Mouse (Mus musculus) cerebellum, adult 11-12 months (tissue): Measurements from ENCODE around the gene Ppfia1.

Experiments
- DNase-seq: peaks from one replicate; pipeline ENCODE4 v3.0.0; 2022

Gene Ppfia1

DNA sequence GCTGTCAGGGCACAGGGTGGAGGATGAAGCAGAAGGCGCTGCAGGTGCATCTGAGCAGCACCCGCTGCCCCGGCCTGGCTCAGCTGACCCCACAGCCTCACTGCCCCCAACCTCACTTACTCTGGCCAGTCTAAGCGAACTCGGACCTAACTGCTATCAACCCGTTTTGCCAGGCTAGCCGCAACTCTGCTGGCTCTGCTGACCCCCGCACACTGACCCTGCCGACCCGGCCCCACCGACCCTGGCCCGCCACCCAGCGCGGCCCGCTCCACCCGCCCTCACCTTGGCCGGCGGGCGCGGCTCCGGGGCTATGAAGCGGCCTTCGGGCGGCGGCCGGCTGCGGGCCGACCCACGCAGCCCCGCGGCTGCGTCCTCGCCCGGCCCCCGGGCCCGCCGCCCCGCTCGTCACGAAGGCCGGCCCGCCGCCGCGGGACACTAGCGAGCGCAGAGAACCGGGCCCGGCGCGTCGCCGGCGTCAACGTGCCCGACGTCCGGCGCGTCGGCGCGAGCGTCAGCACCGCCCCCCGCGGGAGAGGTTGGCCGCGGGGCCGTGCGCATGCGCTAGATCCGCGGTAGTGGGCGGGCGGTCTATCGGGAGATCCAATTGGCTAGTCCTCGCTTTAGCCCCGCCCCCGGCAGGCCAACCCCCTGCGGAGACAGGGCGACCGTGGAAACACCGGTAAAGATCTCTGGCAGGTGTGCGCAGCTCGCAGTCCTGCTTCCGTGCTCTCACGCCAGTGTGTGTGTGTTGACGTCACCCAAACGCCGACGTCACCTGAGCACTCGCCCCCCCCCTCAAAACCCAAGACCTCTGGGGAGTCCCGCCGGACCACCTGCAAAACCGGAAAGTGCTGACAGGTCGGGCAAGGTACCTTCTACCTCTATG, at the start of gene Ppfia1:
Ppfia1 (minus strand) TSS at position 493 of the 886 bp plus-strand sequence.
- peak; percentile 99 for DNase-seq

DNA sequence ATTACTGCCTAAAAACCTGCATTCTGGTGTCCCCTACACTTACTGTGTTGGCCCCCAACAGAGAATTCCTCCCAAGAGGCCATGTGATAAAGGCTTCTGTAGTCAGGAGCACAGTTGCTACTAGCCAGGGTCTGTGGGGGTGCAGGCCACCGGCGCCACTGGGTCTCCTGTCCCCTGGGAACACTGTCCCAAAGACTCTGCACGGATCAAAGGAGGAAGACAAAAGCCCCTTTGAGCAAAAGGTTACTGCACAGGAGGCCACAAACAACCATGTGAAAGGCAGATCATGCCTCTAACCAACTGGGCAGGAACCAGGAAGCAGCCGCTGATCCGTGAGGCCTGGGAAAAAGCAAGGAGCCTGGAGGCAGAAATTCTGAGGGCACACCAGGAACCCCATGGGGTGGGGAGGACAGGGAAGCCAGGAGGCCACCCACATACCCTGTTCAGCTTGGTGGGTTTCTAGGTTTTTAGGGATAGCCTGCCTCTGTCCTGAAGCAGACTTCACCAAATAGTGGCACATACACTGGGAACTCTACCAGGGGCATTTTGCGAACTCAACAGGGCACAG, 46.9 kb upstream of the Ppfia1 start:
- DNase-seq: no peak

DNA sequence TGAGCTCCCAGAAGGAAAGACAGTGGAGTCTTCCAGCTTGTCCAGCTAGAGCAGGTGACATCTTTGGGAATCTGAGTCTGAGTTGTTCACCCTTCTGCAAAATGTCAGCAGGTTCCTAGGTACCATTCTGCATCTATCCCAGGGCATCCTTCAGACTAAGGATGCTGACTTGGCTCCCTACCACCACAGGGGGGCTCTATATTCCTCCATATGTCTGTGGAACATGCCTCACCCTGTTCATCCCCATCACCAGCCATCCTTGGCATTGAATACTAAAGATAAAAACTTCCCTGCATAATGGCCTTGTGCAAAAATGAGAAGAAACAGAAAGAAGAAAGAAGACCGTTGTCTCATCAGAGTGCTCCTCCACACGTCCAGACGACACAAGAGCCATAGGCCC, 36.0 kb upstream of the Ppfia1 start:
- no peak for DNase-seq

DNA sequence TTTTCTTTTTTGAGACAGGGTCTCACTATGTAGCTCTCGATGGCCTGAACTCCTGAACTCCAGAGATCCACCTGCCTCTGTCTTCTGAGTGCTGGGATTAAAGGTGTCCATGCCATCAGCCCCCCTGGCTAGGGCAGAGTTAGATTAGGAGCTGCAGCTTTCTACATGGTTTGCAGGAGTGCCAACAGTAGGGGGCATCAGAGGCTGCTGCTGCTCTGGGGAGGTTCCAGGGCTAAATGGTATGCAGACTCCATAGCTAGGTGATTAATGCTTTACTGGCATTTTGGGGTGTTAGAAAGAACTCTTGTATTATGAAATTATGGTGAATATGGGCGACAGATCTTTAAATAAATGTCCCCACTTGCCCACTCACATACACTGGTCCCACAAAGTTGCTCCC, 33.8 kb upstream of the Ppfia1 start:
- no peak for DNase-seq

DNA sequence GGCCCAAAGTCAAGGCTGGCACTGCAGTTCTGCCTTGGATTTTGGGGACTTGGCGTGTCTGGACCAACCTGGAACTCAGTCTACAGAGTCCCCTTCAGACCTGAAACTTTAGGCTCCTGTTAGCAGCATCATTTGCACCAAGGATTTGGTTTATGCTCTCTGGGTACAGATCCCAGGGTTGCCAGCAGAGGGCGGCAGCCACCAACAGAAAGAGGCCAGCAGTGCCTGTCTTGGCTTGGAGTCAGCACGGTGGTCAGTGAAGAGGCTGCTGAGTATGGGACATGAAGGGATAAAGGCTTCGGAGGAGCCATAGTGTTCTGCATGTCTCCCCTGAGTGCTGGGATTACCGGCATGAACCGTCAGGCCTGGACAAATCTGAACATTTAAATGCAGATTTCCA, 32.1 kb upstream of the Ppfia1 start:
- no peak for DNase-seq

DNA sequence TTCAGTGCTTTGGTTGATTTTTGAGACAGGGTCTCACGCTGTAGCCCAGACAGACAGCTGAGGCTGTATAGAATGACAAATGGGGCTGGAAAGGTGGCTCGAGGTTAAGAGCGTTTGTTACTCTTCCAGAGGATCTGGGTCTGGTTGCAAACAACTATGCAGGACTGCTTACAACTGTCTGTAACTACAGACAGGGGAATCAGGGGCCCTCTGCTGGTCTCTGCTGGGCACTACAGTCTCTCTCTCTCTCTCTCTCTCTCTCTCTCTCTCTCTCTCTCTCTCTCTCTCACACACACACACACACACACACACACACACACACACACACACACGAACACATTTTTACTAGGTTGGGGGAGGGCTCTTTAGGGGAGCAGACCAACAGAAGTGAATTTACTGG, 30.1 kb upstream of the Ppfia1 start:
- no peak for DNase-seq

DNA sequence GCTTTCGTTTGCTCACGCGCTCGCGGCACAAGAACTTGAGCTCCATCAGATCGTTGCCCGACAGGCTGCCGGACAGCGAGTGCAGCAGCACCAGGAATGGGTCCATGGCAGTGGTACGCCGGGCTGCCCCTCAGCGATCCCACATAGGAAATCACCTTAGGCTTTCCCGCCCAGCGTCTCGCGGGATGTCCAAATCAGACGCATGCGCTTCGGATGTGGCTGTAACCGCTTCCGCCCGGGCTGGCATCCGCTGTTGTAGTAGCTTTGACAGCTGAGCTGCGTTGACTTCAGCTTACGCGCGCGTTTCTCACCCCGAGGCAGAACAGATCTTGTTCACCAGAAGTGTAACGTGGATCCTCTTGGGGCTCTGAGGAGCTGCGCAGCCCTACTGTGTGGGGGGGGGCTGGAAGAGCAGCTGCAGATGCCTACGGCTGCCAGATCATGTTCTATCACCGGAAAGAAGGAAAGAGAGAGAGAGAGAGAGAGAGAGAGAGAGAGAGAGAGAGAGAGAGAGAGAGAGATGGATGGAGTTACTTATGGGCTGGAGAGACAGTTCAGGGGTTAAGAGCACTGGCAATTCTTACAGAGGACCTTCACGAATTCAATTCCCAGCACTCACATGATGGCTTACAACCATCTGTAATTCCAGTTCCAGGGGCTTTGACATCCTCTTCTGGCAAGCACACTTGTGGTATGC, 28.9 kb upstream of the Ppfia1 start, which contains the start of gene Fadd:
Fadd (minus strand) TSS at position 180 of the 697 bp plus-strand sequence.
- peak; percentile 90 for DNase-seq

DNA sequence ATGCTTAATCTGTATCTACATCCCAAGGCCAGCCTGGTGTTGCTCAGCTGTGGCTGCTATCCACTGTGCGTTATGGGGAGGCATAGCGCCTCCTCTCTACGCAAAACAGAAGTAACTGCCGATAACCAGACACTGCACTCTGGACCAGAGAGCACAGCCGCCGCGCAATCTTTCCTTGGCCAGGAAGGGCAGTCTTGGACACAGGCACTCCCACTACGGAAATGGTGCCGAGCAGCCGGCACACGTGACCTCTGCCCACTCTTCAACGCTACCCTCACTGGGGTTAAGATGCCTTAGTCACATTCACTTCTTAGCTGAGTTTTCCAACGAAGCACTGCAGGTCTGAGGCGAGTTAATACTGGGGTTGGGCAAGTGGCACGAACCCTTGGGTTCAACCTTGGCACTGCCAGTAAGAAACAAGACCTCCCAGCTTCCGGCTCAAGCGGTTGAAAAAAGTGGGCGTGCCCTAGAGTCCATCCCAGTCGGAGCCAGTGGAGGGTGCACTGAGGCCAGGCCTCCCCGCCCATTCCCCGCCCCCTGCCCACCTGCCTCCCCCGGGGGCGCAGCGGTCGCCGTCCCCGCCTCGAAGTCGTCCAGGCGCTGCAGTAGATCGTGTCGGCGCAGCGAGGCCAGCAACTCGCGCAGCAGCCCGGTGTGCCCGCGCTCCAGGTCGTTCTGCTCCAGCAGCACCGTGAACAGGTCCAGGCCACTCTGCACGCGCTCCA, 28.2 kb upstream of the Ppfia1 start:
- DNase-seq: peak; percentile 65

DNA sequence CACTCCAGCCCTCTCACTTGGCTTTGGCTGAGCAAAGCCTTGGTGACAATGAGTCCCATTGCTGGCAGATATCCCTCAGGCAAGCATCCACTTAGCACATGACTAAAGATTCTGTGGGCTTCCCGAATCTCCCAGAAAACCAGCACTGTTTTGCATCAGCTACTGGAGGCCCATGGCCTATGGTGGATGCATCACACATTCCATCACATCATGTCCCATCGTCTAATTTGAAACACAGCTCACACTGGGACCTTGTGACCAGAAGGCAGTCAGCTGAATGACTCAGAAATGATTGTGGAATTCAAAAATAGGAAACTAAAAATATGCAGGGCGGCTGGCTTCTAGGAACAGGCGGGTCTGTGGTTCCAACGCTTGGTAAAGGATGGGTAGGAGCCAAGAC, 24.3 kb upstream of the Ppfia1 start:
- no peak for DNase-seq

DNA sequence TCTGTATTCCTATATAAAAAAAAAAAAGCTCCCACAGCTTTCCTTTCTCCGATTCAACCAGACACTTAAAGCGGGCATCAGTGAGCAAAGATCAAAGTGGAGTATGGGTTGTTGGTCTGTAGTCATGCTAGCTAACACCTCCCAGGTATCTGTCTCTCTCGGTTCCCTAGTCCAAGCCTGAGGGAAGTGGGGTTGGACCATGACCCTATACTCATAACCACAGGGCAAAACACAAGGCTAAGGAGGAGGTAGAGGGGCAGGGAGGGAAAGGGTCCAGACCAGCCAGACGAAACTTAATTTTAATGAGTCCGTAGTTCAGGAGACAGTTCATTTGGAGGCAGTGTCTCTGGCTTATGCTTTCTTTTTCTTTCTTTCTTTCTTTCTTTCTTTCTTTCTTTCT, 18.7 kb upstream of the Ppfia1 start:
- no peak for DNase-seq

DNA sequence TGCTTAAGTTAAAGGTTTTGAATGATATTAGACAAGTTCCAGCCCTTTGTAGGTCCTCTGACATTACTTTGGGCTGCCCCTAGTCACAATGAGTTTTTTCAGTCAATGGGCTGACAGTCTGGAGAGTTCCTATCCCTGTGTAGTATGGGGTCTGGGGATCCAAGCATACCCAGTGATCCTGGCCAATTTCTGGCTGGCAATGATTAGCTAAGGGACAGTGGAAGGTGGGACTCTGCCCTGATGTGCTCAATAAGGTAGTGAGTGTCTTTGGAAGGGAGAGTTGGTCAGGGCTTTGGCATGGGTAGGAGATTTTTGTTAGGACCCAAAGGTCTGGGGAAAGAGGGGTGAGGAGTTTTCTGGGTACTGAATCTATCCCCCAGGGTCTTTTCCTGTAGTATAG, 18.1 kb upstream of the Ppfia1 start:
- DNase-seq: no peak

DNA sequence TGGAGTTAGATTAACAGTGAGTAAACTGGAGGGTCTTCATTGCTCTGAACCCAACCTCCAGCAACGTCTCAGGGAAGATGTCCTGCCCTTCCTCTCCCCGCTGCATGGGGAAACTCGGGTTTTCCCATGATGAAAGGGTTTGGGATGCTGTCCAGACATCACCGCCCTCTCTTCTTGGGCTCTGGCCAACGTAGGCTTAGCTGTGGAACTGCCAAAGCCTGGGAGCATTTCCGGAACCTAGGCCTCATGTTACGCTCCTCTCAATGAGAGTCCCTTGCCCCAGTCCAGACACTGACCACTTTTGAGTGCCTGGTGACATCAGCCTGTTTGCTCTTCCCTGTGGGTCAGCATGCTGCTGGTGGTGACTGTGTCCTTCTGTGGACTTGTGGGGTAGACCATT, 15.9 kb upstream of the Ppfia1 start:
- no peak for DNase-seq

DNA sequence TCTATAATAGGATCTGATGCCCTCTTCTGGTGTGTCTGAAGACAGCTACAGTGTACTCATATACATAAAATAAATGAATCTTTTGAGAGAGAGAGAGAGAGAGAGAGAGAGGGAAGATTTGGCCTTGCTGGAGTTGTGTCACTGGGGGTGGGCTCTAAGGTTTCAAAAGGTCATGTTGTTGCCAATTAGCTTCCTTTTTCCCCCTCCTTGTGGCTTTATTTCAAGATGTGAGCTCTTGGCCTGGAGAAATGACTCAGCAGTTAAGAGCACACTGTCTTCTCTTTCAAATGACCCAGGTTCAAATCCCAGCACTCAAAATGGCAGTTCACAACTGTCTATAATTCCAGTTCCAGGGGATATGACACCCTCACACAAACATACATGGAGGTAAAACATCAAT, 14.6 kb upstream of the Ppfia1 start:
- no peak for DNase-seq

DNA sequence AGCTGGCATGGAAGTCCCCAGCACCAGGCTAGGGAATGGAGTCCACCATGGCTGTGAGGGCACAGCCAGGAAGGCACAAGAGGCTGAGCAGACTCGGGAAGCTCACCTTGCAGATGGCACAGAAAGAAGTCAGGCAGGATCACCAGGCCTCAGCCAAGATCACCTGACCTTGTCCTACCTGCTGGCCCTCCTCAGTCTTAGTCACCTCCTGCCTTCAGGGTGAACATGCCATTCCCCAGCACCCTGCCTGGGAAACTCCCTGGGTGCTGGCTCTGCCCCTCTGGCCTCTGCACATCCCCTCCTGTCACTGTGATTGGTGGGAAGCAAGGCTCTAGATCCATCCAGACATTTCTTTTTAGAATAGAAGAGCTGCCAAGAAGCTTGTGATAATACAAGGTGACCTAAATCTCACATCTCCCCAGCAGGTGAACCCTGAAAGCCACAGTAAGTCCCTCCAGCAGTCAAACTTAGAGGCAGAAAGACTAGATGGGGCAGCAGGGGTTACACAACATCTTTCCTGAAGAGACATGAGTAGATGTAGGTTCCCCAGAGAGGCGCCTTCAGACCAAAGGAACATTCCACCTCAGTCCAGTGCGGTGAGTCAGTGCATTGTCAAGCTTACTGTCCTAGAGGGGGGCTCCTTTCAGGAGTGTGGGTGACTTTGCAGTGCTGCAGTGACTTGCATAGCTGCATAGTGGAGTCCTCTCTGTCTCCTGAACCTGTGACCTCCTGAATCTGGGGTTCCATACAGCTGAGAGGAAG, 13.6 kb upstream of the Ppfia1 start:
- no peak for DNase-seq

DNA sequence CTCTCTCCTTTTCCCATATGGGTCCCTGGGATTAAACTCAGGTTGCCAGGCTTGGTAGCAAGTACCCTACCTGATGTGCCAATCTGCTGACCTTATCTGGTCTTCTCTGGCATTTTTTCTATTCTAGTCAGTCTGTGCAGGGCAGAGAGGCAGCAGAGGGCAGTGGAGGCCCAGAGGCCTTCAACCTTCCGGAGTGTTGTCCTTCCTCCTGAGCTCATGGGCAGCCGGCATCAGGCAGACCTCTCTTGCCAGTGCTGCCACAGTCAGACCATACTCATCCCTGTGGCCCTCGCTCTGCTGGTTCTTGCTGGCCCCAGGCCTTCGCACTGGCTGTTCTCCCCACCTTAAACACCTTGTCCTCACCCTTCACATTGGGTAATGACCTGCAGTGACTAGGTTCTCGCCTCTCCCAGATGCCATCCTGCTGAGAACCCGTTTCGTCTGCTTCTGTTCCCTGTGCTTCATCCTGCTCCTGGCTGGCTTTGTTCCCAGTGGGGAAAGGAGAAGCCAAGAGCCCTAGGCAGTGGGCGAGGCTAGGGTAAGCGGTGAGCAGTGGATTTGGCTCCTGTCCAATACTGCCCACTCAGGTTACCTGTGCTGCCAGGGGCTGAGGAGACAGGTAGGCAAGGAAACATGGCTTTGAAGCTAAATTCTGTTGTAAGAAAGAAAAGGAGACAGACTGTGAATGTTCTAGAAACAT, 10.1 kb upstream of the Ppfia1 start:
- DNase-seq: no peak

DNA sequence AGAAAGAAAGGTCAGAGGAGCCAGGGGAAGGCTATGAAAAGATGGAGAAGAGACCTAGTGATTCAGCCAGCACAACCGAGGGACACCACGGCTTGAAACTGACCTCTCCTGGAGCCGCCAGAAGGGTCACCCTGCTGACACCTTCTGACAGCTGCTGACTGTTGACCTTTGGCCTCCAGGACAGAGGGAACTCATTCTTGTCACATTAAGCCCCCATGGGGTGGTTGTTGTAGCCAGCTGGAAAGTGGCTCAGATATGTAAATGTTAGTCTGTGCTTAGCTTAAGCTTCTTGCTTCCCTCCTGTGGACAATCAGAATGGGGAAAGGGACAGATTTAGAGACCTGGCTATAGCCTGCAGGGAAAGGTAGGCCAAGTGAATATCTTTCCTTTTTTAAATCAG, 8.5 kb upstream of the Ppfia1 start:
- no peak for DNase-seq

DNA sequence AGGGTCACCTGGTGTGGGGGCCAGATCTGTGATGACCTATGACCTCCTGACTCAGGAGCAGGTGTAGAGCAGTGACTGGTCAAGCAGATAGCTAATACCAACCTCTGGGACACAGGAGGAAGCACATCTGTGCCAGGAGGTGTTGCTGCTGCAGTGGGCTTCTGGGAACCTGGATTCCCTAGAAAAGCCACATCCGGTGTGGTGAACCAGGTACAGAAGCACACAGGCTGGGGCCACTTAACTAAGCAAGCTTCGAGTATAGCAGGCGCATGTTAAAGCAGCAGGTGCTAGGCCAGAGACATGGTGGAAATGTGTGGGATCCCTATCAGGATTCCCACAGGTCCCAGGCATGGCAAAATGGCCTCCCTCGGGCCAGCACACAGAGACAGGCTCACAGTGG, 7.1 kb upstream of the Ppfia1 start:
- DNase-seq: no peak

DNA sequence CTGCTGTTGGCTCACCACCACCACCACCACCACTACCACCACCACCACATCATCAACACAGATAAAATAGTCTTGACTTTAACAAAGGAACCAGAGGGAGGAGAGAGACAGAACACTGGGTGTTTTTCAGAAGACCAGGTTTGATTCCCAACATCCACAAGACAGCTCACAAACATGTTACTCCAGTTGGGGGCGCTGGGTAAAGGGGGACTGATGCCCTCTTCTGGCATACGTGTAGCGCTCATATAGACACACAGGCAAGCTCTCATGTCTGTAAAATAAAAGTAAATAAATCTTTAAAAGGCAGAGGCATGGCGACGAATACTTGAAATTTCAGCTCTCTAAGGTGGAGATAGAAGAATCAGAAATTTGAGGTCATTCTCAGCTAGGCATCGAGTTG, 5.0 kb upstream of the Ppfia1 start:
- DNase-seq: no peak

DNA sequence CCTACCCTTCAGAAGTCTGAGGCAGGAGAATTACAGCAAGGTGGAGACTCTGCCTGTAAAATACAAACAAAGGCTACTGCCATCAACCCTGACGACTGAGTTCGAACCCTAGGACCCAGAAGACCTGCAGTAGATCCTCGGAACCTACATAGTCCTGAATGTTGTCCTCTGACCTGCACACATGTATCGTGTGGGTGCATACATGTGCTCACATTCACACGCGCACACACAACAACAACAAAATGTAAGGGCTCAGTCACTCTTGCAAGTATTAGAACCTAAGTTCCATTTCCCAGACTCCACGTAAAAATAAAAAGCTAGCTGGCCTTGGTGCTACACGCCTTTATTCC, 569 bp upstream of the Ppfia1 start:
- no peak for DNase-seq

DNA sequence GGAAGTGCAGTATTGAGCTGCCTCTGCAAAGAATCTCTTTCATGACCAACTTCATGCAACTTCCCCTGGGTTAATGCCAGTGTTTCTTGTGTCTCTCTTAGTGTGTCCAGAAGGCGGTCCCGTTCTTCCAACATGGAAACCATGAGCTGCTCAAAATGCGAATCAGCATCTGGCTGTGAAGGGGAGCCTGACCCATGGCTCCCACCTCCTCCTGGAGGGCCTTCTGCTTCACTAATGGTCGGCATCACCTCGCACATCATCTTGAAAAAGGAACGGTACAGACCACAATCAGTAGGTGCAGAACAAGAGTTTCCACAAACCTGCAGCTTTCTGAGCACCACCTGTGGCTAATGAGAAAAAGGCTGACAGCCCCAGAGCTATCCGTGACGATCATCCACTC, 1.3 kb downstream of the Ppfia1 start:
- peak; percentile 56 for DNase-seq

DNA sequence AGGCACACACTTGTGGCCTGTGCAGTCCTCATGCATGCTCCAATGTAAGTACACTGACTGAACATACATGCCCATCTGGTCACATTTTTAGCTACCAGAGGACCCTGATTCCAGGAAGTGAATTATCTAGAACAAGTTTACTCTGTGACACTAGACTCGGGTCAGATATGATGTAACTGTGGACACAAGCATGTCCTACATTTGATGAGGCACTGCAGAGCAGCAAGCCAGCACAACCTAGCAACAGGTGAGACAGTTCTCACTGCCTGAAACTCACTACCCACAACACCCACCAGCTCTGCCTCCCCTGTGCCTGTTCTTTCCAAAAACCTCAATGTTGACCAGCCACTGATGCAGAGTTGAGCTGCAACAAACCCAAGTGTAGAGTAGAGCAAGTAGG, 2.7 kb downstream of the Ppfia1 start:
- no peak for DNase-seq
